Mouse (Mus musculus): ENCODE results near the gene Pold1. TPM values are rescaled to one million over a fixed set of nuclear protein-coding genes. Genes with fewer than 3 reads are reported as not detected.

Pold1 gene
- polyA plus RNA-seq, 1 experiment from 2014 or later = 84.3 TPM

DNA sequence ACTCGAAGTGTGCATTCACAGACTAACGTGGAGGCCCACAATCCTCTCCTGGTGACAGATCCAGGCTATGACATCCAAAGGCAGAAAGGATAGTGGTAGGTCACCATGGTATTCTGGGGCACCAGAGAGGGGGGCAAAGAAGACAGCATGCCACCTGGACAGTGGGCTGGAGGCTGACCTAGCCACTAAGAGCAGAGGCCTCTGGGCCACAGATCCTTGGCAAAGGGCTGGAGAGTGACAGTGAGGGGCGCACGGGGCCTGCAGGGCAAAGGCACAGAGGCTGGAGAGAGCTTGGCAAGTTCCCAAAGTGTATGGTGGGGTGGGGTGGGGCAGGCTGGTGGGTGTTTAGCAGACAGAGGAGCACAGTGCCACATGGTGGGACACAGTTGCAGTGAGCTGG is 58.4 kb downstream of the Pold1 start:
- ATAC-seq (ENCODE audit: insufficient number of reproducible peaks, low FRiP score, low TSS enrichment, low read depth) (no peak), DNase-seq (ENCODE audit: low spot score) (no peak)
- 95% methylated on average over 4 of the region's 4 CpGs for WGBS
- Histone ChIP-seq H3K27me3 (ENCODE audit: control insufficient read depth, insufficient read depth, low read length) (no peaks in the 10 kb centered on the region), H3K27ac (replicated peaks; ENCODE audit: low read depth, low read length) (no peak overlapping the region), H3K9ac (ENCODE audit: low read length) (no peak overlapping the region), H3K36me3 (ENCODE audit: control insufficient read depth, insufficient read depth, low read length) (peaks cover 7% of the 10 kb centered on the region; the same call in 1 of the 2 replicates), H3K9me3 (ENCODE audit: control insufficient read depth, low read length) (no peaks in the 10 kb centered on the region), H3K4me1 (ENCODE audit: control insufficient read depth, insufficient read depth, low read length) (peaks cover under 1% of the 10 kb centered on the region; the same call in 1 of the 2 replicates), H3K4me3 (ENCODE audit: low read depth, low read length) (no peak overlapping the region), H3K4me2 (ENCODE audit: low read depth, severe bottlenecking) (no peak overlapping the region)

DNA sequence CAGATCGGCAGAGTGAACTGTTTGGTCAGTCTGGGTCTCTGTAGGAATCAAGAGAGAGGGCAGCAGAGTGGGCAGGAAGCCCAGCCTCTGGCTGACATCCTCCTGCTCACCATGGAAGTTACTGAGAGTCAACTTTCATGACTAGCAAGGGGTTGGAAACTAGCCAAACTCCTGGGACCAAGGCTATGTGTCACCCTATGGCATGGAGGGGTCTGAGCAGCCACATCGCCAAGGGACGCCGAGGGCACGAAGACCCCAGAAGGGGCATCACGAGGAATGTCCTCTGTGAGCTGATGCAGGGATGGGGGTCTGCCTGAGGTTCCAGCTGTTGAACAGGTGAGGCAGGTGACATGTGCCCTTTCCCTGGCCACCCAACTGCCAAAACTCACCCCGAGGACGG is 60.1 kb downstream of the Pold1 start:
- no peaks in the 10 kb centered on the region for H3K27me3 ChIP-seq (ENCODE audit: control insufficient read depth, insufficient read depth, low read length)
- H3K4me2 ChIP-seq (ENCODE audit: low read depth, severe bottlenecking) = no peak overlapping the region
- ATAC-seq (ENCODE audit: insufficient number of reproducible peaks, low FRiP score, low TSS enrichment, low read depth) (no peak), DNase-seq (ENCODE audit: low spot score) (no peak)
- no peak overlapping the region for H3K27ac ChIP-seq (replicated peaks; ENCODE audit: low read depth, low read length)
- H3K9me3 ChIP-seq (ENCODE audit: control insufficient read depth, low read length) = no peaks in the 10 kb centered on the region
- H3K4me3 ChIP-seq (ENCODE audit: low read depth, low read length) = no peak overlapping the region
- 96% methylated on average over 8 of the region's 8 CpGs for WGBS
- H3K36me3 ChIP-seq (ENCODE audit: control insufficient read depth, insufficient read depth, low read length) = peaks cover 4% of the 10 kb centered on the region; the same call in 1 of the 2 replicates
- H3K4me1 ChIP-seq (ENCODE audit: control insufficient read depth, insufficient read depth, low read length) = no peaks in the 10 kb centered on the region
- no peak overlapping the region for H3K9ac ChIP-seq (ENCODE audit: low read length)

DNA sequence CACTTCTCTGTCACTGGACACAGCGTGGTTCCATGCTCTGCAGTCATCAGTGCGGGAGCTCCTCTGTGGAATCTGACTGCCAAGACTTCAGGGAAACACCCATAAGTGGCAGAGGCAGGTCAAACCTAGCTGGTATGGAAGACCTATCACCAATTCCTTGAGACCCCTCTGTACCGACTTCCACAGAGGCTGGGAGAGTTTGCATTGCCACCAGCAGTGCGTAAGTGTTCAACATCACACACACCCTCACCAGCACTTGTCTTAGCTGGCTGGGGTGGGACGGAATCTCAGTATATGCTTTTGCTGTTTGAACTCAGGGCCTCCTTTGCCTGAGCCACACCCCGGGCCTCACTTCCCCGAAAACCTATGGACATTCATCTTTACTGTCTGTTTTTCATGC is 60.7 kb downstream of the Pold1 start:
- Histone ChIP-seq H3K4me1 (ENCODE audit: control insufficient read depth, insufficient read depth, low read length) (no peaks in the 10 kb centered on the region), H3K27me3 (ENCODE audit: control insufficient read depth, insufficient read depth, low read length) (no peaks in the 10 kb centered on the region), H3K9me3 (ENCODE audit: control insufficient read depth, low read length) (no peaks in the 10 kb centered on the region), H3K9ac (ENCODE audit: low read length) (no peak overlapping the region), H3K36me3 (ENCODE audit: control insufficient read depth, insufficient read depth, low read length) (peaks cover 4% of the 10 kb centered on the region; the same call in 1 of the 2 replicates), H3K4me3 (ENCODE audit: low read depth, low read length) (no peak overlapping the region), H3K27ac (replicated peaks; ENCODE audit: low read depth, low read length) (no peak overlapping the region), H3K4me2 (ENCODE audit: low read depth, severe bottlenecking) (no peak overlapping the region)
- WGBS = 89% methylated on average over 7 of the region's 7 CpGs
- DNase-seq (ENCODE audit: low spot score) = no peak
- ATAC-seq (ENCODE audit: insufficient number of reproducible peaks, low FRiP score, low TSS enrichment, low read depth) = no peak

DNA sequence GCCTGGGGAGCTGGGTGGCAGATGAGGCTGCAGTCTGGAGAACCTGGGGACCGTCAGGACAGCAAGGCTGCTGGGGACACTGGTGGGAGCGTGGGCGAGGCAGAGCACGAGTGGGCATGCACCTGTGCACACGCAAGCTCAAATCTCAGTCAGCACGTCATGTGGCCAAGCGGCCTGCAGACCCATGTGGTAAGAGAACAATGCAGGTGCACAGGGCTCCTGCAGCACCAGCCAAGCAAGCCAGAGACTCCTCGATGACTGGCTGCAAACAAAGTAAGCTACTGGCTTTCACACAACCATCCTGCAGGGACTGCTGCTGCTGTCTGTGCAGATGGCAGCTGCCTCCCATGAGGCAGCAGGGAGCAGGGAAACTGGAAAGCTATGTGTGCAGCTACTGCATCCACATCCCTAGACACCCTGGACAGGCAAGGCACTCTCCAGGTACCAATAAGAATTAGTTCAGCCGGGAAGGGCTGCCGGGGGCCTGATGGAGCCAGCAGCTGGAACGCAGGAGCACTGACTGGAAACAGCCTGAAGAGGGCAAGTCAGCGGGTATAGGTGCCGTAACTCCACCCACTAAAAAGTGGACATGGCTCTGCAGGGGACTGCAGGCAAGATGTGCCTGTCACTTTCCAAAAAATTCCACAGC is 61.6 kb downstream of the Pold1 start:
- Histone ChIP-seq H3K9me3 (ENCODE audit: control insufficient read depth, low read length) (no peaks in the 10 kb centered on the region), H3K4me3 (ENCODE audit: low read depth, low read length) (no peak overlapping the region), H3K36me3 (ENCODE audit: control insufficient read depth, insufficient read depth, low read length) (peaks cover 2% of the 10 kb centered on the region; the same call in 1 of the 2 replicates), H3K9ac (ENCODE audit: low read length) (no peak overlapping the region), H3K4me2 (ENCODE audit: low read depth, severe bottlenecking) (no peak overlapping the region), H3K27ac (replicated peaks; ENCODE audit: low read depth, low read length) (no peak overlapping the region), H3K27me3 (ENCODE audit: control insufficient read depth, insufficient read depth, low read length) (peaks cover 2% of the 10 kb centered on the region; the same call in 1 of the 2 replicates), H3K4me1 (ENCODE audit: control insufficient read depth, insufficient read depth, low read length) (no peaks in the 10 kb centered on the region)
- no peak for DNase-seq (ENCODE audit: low spot score)
- 73% methylated on average over 13 of the region's 13 CpGs for WGBS
- ATAC-seq (ENCODE audit: insufficient number of reproducible peaks, low FRiP score, low TSS enrichment, low read depth) = no peak

DNA sequence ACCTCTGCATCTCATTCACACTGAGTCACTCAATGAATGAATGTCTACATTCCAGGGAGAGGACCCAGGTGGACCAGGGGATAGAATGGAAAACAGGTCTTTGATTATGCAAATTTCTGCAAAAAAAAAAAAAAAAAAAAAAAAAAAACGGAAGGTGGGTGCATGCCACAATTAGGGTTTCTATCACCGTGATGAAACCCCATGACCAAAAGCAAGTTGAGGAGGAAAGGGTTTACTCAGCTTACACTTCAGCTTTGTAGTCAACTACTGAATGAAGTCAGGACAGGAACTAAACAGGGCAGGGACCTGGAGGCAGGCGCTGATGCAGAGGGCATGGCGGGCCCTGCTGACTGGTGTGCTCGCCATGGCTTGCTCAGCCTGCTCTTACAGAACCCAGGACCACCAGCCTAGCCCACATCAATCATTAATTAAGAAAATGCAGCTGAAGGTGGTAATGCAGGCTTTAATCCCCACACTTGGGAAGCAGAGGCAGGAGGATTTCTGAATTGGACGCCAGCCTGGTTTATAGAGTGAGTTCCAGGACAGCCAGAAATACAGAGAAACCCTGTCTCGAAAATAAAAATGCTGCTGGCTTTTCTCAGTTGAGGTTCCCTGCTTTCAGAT is 63.0 kb downstream of the Pold1 start:
- no peak overlapping the region for H3K9ac ChIP-seq (ENCODE audit: low read length)
- H3K36me3 ChIP-seq (ENCODE audit: control insufficient read depth, insufficient read depth, low read length) = peaks cover under 1% of the 10 kb centered on the region; the same call in 1 of the 2 replicates
- no peak overlapping the region for H3K4me3 ChIP-seq (ENCODE audit: low read depth, low read length)
- no peaks in the 10 kb centered on the region for H3K9me3 ChIP-seq (ENCODE audit: control insufficient read depth, low read length)
- 70% methylated on average over 7 of the region's 7 CpGs for WGBS
- ATAC-seq (ENCODE audit: insufficient number of reproducible peaks, low FRiP score, low TSS enrichment, low read depth) = no peak
- H3K4me2 ChIP-seq (ENCODE audit: low read depth, severe bottlenecking) = no peak overlapping the region
- peaks cover 2% of the 10 kb centered on the region; the same call in 1 of the 2 replicates for H3K27me3 ChIP-seq (ENCODE audit: control insufficient read depth, insufficient read depth, low read length)
- DNase-seq (ENCODE audit: low spot score) = no peak
- H3K4me1 ChIP-seq (ENCODE audit: control insufficient read depth, insufficient read depth, low read length) = no peaks in the 10 kb centered on the region
- no peak overlapping the region for H3K27ac ChIP-seq (replicated peaks; ENCODE audit: low read depth, low read length)

DNA sequence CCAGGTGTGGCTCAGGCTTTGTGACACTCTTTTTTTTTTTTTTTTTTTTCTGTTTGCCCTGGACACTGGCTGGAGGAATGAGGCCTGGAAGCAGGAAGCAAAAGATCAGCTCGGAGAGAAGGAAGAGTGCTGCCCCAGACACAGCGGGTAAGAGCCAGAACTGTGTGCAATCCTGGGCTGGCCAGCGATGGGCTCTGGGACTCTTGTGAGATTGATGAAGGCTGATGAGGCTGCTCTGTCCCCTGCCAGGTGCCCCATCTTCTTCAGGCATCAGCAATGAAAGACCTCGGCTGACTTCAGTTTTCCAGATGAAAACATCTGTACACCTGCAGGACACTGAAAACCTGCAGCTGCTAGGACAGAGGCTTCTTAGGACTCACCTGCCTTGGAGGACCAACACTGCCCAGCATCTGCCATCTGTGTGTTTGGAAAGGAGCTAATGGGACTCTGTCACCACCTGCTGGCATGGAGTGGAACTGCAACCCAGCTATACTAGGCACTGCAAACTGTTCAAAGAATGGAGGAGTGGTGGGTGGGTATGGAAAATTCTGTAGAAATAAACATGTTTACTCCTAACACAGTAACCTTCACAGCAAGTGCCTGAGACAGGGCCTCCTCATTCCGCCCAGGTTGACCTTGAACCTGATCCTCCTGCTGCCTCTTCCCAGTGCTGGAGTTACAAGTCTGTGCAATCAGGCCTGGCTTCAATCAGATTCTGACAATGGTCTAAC is 63.6 kb downstream of the Pold1 start:
- DNase-seq (ENCODE audit: low spot score) (peak; percentile 92), ATAC-seq (ENCODE audit: insufficient number of reproducible peaks, low FRiP score, low TSS enrichment, low read depth) (no peak; the same call in 1 of the 2 replicates)
- WGBS = 41% methylated on average over 5 of the region's 5 CpGs
- peaks cover 2% of the 10 kb centered on the region; the same call in 1 of the 2 replicates for H3K27me3 ChIP-seq (ENCODE audit: control insufficient read depth, insufficient read depth, low read length)
- H3K9ac ChIP-seq (ENCODE audit: low read length) = no peak overlapping the region
- no peak overlapping the region for H3K4me3 ChIP-seq (ENCODE audit: low read depth, low read length)
- no peaks in the 10 kb centered on the region for H3K36me3 ChIP-seq (ENCODE audit: control insufficient read depth, insufficient read depth, low read length)
- no peaks in the 10 kb centered on the region for H3K4me1 ChIP-seq (ENCODE audit: control insufficient read depth, insufficient read depth, low read length)
- H3K9me3 ChIP-seq (ENCODE audit: control insufficient read depth, low read length) = no peaks in the 10 kb centered on the region
- no peak overlapping the region for H3K27ac ChIP-seq (replicated peaks; ENCODE audit: low read depth, low read length)
- H3K4me2 ChIP-seq (ENCODE audit: low read depth, severe bottlenecking) = no peak overlapping the region

DNA sequence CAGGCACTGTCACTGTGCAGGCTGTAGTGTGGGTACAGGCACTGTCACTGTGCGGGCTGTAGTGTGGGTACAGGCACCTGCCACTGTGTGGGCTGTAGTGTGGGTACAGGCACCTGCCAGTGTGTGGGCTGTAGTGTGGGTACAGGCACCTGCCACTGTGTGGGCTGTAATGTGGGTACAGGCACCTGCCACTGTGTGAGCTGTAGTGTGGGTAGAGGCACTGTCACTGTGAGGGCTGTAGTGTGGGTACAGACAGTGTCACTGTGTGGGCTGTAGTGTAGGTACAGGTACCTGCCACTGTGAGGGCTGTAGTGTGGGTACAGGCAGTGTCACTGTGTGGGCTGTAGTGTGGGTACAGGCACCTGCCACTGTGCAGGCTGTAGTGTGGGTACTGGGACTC is 64.5 kb downstream of the Pold1 start:
- no peaks in the 10 kb centered on the region for H3K4me1 ChIP-seq (ENCODE audit: control insufficient read depth, insufficient read depth, low read length)
- H3K27ac ChIP-seq (replicated peaks; ENCODE audit: low read depth, low read length) = no peak overlapping the region
- no peaks in the 10 kb centered on the region for H3K36me3 ChIP-seq (ENCODE audit: control insufficient read depth, insufficient read depth, low read length)
- H3K9ac ChIP-seq (ENCODE audit: low read length) = no peak overlapping the region
- no peak overlapping the region for H3K4me2 ChIP-seq (ENCODE audit: low read depth, severe bottlenecking)
- H3K4me3 ChIP-seq (ENCODE audit: low read depth, low read length) = no peak overlapping the region
- no peaks in the 10 kb centered on the region for H3K9me3 ChIP-seq (ENCODE audit: control insufficient read depth, low read length)
- WGBS = 93% methylated on average over 1 of the region's 1 CpGs
- peaks cover 5% of the 10 kb centered on the region for H3K27me3 ChIP-seq (ENCODE audit: control insufficient read depth, insufficient read depth, low read length)
- ATAC-seq (ENCODE audit: insufficient number of reproducible peaks, low FRiP score, low TSS enrichment, low read depth) (no peak), DNase-seq (ENCODE audit: low spot score) (no peak)

DNA sequence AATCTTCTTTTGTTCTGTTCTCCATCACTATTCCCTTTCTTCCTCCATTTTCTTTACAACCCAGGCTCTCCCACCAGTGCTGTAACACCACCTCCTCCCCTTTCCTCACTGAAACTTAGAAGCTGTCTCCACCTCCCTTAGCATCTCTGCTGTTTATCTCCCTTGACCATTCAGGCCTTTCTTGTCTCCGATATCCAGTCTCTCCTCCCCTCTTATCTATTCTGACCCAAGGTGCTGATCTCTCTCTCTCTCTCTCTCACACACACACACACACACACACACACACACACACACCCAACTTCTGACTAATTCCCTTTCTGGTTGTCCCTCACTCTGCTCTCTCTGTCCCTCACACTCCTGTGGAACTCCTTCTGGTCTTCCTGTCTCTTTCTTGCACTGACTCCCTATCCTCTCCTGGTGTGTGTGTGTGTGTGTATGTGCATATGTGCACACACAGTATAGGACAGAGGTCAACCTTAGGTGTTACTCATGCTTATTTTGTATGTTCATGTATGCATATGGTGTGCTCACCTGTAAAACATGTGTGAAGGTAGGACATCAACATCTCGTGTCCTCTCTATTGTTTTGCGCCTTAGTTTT is 65.7 kb downstream of the Pold1 start:
- ATAC-seq (ENCODE audit: insufficient number of reproducible peaks, low FRiP score, low TSS enrichment, low read depth) (no peak), DNase-seq (ENCODE audit: low spot score) (no peak)
- WGBS = 73% methylated on average over 3 of the region's 3 CpGs
- Histone ChIP-seq H3K9me3 (ENCODE audit: control insufficient read depth, low read length) (no peaks in the 10 kb centered on the region), H3K4me1 (ENCODE audit: control insufficient read depth, insufficient read depth, low read length) (no peaks in the 10 kb centered on the region), H3K27ac (replicated peaks; ENCODE audit: low read depth, low read length) (no peak overlapping the region), H3K27me3 (ENCODE audit: control insufficient read depth, insufficient read depth, low read length) (peaks cover 5% of the 10 kb centered on the region), H3K36me3 (ENCODE audit: control insufficient read depth, insufficient read depth, low read length) (no peaks in the 10 kb centered on the region), H3K4me3 (ENCODE audit: low read depth, low read length) (no peak overlapping the region), H3K9ac (ENCODE audit: low read length) (no peak overlapping the region), H3K4me2 (ENCODE audit: low read depth, severe bottlenecking) (no peak overlapping the region)
